Mouse (Mus musculus): Measurements from ENCODE around the gene Il1rl1.

DNA sequence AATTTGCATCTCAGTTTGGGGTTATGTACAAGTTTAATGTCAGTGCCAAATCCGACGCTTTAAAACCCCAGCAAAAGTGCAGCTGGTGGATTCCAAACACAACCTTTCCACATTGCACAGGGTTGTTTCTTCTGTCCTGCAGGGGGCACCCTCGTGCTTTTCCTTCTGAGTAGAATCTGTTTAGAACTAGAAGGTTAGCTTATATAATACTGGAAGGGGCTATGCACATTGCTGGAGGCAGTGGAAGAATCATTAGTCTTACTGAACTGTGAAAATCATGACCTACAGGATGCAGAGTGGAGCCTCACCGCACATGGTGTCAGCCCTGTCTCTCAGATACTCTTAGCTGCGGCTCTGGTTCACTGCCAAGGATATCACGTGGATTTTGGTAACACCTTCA, 49.3 kb upstream of the Il1rl1 start:
- TF ChIP-seq CTCF (IDR thresholded peaks at IDR 0.05; ENCODE audit: low read depth): peak; percentile 62
- TF ChIP-seq EP300 (IDR thresholded peaks at IDR 0.05; ENCODE audit: low read depth): no peak
